Mouse (Mus musculus): ENCODE measurements around the gene Gcn1l1. TPM values are rescaled to one million over a fixed set of nuclear protein-coding genes. Genes with fewer than 3 reads are reported as not detected.

Gcn1l1 gene
- polyA plus RNA-seq, 1 experiment, result 42.2 TPM

DNA sequence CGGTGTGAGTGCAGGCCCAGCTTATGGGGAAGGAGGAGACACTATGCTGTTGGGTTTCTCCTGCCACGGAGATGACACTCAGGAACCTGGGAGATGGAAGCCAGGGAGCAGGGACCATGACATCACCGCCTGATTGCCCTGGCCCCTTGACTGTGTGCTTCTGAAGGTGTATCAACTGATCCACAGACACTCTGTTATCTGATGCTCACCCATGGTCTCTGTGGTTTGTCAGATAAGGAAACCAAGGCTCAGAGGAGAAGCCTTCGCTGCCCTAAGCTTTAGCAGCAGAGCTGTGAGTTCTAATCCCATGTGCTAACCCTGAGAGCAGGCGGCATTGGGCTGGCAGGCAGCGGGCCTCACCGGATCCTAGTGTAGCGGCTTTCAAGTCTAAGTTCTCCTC is 69.0 kb downstream of the Gcn1l1 start:
- no peaks in the 10 kb centered on the region for H3K36me3 ChIP-seq (ENCODE audit: control insufficient read depth, insufficient read depth, low read length)
- peaks cover 19% of the 10 kb centered on the region for H3K4me1 ChIP-seq (ENCODE audit: control insufficient read depth, insufficient read depth, low read length)
- no peak for DNase-seq
- H3K27ac ChIP-seq (ENCODE audit: insufficient read depth, low read depth, low read length), result no peak overlapping the region
- TF ChIP-seq CTCF (conservative IDR thresholded peaks at IDR 0.05; ENCODE audit: insufficient read depth, insufficient read length, low read depth, low read length) (no peak), POLR2A (IDR thresholded peaks at IDR 0.05; ENCODE audit: low read depth, low read length) (no peak)
- no peak overlapping the region for H3K4me3 ChIP-seq (ENCODE audit: insufficient read depth, low read depth, low read length)
- no peaks in the 10 kb centered on the region for H3K27me3 ChIP-seq (replicated peaks; ENCODE audit: control insufficient read depth, insufficient read depth, low read length)
- WGBS, result 89% methylated on average over 8 of the region's 8 CpGs

GRCm38 (mm10) chr5:115635536-115635935 is 70.5 kb downstream of the Gcn1l1 start:
- H3K36me3 ChIP-seq (ENCODE audit: control insufficient read depth, insufficient read depth, low read length), result no peaks in the 10 kb centered on the region
- DNase-seq, result peak; percentile 23
- no peak overlapping the region for H3K4me3 ChIP-seq (ENCODE audit: insufficient read depth, low read depth, low read length)
- no peak overlapping the region for H3K27ac ChIP-seq (ENCODE audit: insufficient read depth, low read depth, low read length)
- WGBS, result 43% methylated on average over 6 of the region's 6 CpGs
- no peaks in the 10 kb centered on the region for H3K27me3 ChIP-seq (replicated peaks; ENCODE audit: control insufficient read depth, insufficient read depth, low read length)
- no peak for TF ChIP-seq CTCF (conservative IDR thresholded peaks at IDR 0.05; ENCODE audit: insufficient read depth, insufficient read length, low read depth, low read length)
- no peak for TF ChIP-seq POLR2A (IDR thresholded peaks at IDR 0.05; ENCODE audit: low read depth, low read length)
- peaks cover 19% of the 10 kb centered on the region for H3K4me1 ChIP-seq (ENCODE audit: control insufficient read depth, insufficient read depth, low read length)

DNA sequence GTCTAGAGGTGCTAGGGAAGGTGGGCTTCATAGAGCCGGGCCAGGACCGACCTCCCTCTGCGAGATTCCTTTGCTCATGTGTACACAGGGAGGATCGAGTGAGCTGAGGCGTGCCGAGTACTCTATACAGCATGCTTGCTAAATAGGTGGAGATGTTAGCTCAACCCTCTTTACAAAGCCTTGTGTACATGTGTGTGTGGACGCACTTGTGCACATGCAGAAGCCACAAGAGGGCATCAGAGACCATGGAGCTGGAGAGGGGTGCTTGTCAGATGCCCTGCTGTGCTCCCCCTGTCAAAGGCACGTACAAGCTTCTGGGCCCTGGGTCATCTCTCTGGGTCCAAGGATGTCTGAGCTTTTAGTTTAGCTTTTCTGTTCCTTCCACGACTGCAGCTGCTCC is 79.1 kb downstream of the Gcn1l1 start:
- Histone ChIP-seq H3K36me3 (ENCODE audit: control insufficient read depth, insufficient read depth, low read length) (peaks cover 2% of the 10 kb centered on the region), H3K27me3 (replicated peaks; ENCODE audit: control insufficient read depth, insufficient read depth, low read length) (no peaks in the 10 kb centered on the region), H3K27ac (ENCODE audit: insufficient read depth, low read depth, low read length) (no peak overlapping the region), H3K4me3 (ENCODE audit: insufficient read depth, low read depth, low read length) (no peak overlapping the region), H3K4me1 (ENCODE audit: control insufficient read depth, insufficient read depth, low read length) (no peaks in the 10 kb centered on the region)
- TF ChIP-seq CTCF (conservative IDR thresholded peaks at IDR 0.05; ENCODE audit: insufficient read depth, insufficient read length, low read depth, low read length) (peak; percentile 40; the same call in 1 of the 2 replicates), POLR2A (IDR thresholded peaks at IDR 0.05; ENCODE audit: low read depth, low read length) (no peak)
- WGBS, result 82% methylated on average over 9 of the region's 9 CpGs
- no peak for DNase-seq

- no peak overlapping the region for H3K4me3 ChIP-seq (ENCODE audit: insufficient read depth, low read depth, low read length)
- 27% methylated on average over 3 of the region's 3 CpGs for WGBS
- DNase-seq, result peak; percentile 33
- peaks cover 2% of the 10 kb centered on the region for H3K36me3 ChIP-seq (ENCODE audit: control insufficient read depth, insufficient read depth, low read length)
- H3K4me1 ChIP-seq (ENCODE audit: control insufficient read depth, insufficient read depth, low read length), result peaks cover 4% of the 10 kb centered on the region; the same call in 1 of the 2 replicates
- TF ChIP-seq POLR2A (IDR thresholded peaks at IDR 0.05; ENCODE audit: low read depth, low read length) (no peak), CTCF (conservative IDR thresholded peaks at IDR 0.05; ENCODE audit: insufficient read depth, insufficient read length, low read depth, low read length) (no peak)
- H3K27ac ChIP-seq (ENCODE audit: insufficient read depth, low read depth, low read length), result no peak overlapping the region
- no peaks in the 10 kb centered on the region for H3K27me3 ChIP-seq (replicated peaks; ENCODE audit: control insufficient read depth, insufficient read depth, low read length)
Observed at GRCm38 (mm10) chr5:115648876-115649275, 83.8 kb downstream of the Gcn1l1 start.

DNA sequence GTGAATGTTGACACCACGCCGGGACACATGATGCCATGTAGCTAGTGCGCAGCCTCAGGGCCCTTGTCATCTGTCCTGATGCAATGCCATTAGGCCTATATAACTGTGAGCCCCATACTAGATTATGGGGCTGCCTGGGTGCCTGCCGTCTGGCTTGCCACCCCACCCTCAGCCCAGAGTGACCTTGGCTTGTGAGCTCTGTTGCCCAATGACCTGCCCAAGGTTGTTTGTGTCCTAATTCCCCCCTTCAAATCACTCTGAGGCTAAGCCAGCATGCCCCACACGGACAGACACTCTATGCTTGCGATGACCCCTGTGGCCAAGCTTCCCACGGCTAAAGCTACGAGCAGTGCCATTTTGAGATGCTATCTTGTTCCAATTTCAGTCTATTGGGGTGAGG is 84.6 kb downstream of the Gcn1l1 start:
- Histone ChIP-seq H3K36me3 (ENCODE audit: control insufficient read depth, insufficient read depth, low read length) (peaks cover 2% of the 10 kb centered on the region), H3K4me3 (ENCODE audit: insufficient read depth, low read depth, low read length) (no peak overlapping the region), H3K4me1 (ENCODE audit: control insufficient read depth, insufficient read depth, low read length) (peaks cover 4% of the 10 kb centered on the region; the same call in 1 of the 2 replicates), H3K27ac (ENCODE audit: insufficient read depth, low read depth, low read length) (no peak overlapping the region), H3K27me3 (replicated peaks; ENCODE audit: control insufficient read depth, insufficient read depth, low read length) (no peaks in the 10 kb centered on the region)
- WGBS, result 81% methylated on average over 8 of the region's 8 CpGs
- TF ChIP-seq CTCF (conservative IDR thresholded peaks at IDR 0.05; ENCODE audit: insufficient read depth, insufficient read length, low read depth, low read length), result no peak
- no peak for TF ChIP-seq POLR2A (IDR thresholded peaks at IDR 0.05; ENCODE audit: low read depth, low read length)
- DNase-seq, result no peak

DNA sequence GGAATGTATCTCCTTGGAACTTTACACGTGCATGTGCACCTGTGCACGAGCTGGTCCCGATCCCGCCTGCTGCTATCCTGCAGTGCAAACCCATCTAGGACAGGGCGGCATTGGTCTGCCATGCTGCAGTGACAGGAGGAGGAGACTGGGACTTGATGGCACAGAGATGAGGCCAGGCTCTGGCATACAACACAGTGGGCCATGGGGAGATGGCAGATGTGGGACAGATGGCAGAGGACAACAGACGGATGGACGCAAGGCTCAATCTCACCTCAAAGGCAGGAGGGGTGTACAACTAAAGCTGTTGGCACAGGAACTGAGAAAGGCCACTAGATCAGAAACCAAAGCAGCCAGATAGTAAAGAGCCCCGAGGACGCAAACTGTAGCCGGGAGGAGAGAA is 85.8 kb downstream of the Gcn1l1 start:
- 95% methylated on average over 10 of the region's 10 CpGs for WGBS
- peaks cover 2% of the 10 kb centered on the region for H3K36me3 ChIP-seq (ENCODE audit: control insufficient read depth, insufficient read depth, low read length)
- H3K27ac ChIP-seq (ENCODE audit: insufficient read depth, low read depth, low read length), result no peak overlapping the region
- TF ChIP-seq CTCF (conservative IDR thresholded peaks at IDR 0.05; ENCODE audit: insufficient read depth, insufficient read length, low read depth, low read length) (no peak), POLR2A (IDR thresholded peaks at IDR 0.05; ENCODE audit: low read depth, low read length) (no peak)
- no peak for DNase-seq
- H3K27me3 ChIP-seq (replicated peaks; ENCODE audit: control insufficient read depth, insufficient read depth, low read length), result no peaks in the 10 kb centered on the region
- H3K4me3 ChIP-seq (ENCODE audit: insufficient read depth, low read depth, low read length), result no peak overlapping the region
- peaks cover 4% of the 10 kb centered on the region; the same call in 1 of the 2 replicates for H3K4me1 ChIP-seq (ENCODE audit: control insufficient read depth, insufficient read depth, low read length)

DNA sequence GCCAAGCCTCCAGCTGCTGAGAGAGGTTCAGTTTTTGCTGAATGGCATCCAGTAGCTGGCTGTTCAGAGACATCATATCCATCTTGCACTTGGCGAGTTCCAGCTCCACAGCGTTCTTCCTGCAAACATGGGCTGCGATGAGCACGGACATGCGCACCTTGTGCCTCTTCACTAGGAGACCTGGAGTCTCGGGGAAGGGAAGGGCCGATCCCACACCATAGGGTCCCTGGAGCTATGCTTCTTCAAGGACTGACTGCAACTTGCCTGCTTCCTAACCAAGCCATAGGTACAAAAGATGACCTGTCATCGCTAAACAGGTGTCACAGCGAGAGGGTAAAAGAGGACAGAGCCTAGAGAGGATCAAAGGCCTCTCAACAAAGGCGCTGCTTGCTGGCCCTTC is 86.8 kb downstream of the Gcn1l1 start:
- WGBS, result 93% methylated on average over 10 of the region's 10 CpGs

More for the DNA sequence above, 86.8 kb downstream of the Gcn1l1 start:
- TF ChIP-seq CTCF (conservative IDR thresholded peaks at IDR 0.05; ENCODE audit: insufficient read depth, insufficient read length, low read depth, low read length) (no peak), POLR2A (IDR thresholded peaks at IDR 0.05; ENCODE audit: low read depth, low read length) (no peak)
- Histone ChIP-seq H3K27me3 (replicated peaks; ENCODE audit: control insufficient read depth, insufficient read depth, low read length) (no peaks in the 10 kb centered on the region), H3K4me1 (ENCODE audit: control insufficient read depth, insufficient read depth, low read length) (peaks cover 4% of the 10 kb centered on the region; the same call in 1 of the 2 replicates), H3K4me3 (ENCODE audit: insufficient read depth, low read depth, low read length) (no peak overlapping the region), H3K36me3 (ENCODE audit: control insufficient read depth, insufficient read depth, low read length) (no peaks in the 10 kb centered on the region), H3K27ac (ENCODE audit: insufficient read depth, low read depth, low read length) (no peak overlapping the region)
- DNase-seq, result no peak
